Mouse (Mus musculus) forebrain, embryonic 14.5 days (tissue): ENCODE measurements around the gene Wnk2. TPM values are rescaled to one million over a fixed set of nuclear protein-coding genes. Genes with fewer than 3 reads are reported as not detected.

Source experiments
- ATAC-seq: fragments of 200-750 bp; cut with Nextera tagmentation; 2 replicates; pipeline ENCODE4 v1.8.0; 2017; ENCODE audit warnings: mild to moderate bottlenecking, moderate library complexity
- DNase-seq: peaks from one replicate; pipeline ENCODE4 v3.0.0-alpha.2; 2015; ENCODE audit warnings: low spot score
- H3K27ac ChIP-seq: fragments of 300-500 bp; sonication (generic); 2 replicates; pipeline ENCODE4 v1.5.1; 2014; ENCODE audit warnings: low read depth, mild to moderate bottlenecking, control low read depth, low read length, moderate library complexity
- H3K27me3 ChIP-seq: fragments of 300-500 bp; sonication (generic); replicated peaks from 2 replicates; pipeline ENCODE4 v1.6.1; 2014; ENCODE audit warnings: low read length, control low read depth, mixed read lengths; ENCODE audit not compliant: control insufficient read depth, insufficient read depth
- H3K36me3 ChIP-seq: fragments of 300-500 bp; sonication (generic); 2 replicates; pipeline ENCODE4 v1.6.1; 2014; ENCODE audit warnings: low read length, control low read depth; ENCODE audit not compliant: control insufficient read depth, insufficient read depth
- H3K4me1 ChIP-seq: fragments of 300-500 bp; sonication (generic); 2 replicates; pipeline ENCODE4 v1.6.1; 2014; ENCODE audit warnings: antibody characterized with exemption, low read length, control low read depth; ENCODE audit not compliant: control insufficient read depth, insufficient read depth
- H3K4me2 ChIP-seq: fragments of 300-500 bp; sonication (generic); 2 replicates; pipeline ENCODE4 v1.6.1; 2014; ENCODE audit warnings: mild to moderate bottlenecking, control low read depth, low read length
- H3K4me3 ChIP-seq: fragments of 300-500 bp; sonication (generic); 2 replicates; pipeline ENCODE4 v1.5.1; 2014; ENCODE audit warnings: low read depth, low read length, control low read depth
- H3K9ac ChIP-seq: fragments of 300-500 bp; sonication (generic); 2 replicates; pipeline ENCODE4 v1.6.1; 2014; ENCODE audit warnings: mild to moderate bottlenecking, low read length, control low read depth, moderate library complexity
- H3K9me3 ChIP-seq: fragments of 300-500 bp; sonication (generic); replicated peaks from 2 replicates; pipeline ENCODE4 v1.6.1; 2016; ENCODE audit warnings: low read length, control low read depth, mixed read lengths; ENCODE audit not compliant: control insufficient read depth
- WGBS: fragments of 180-500 bp; shearing (Covaris S2); extraction: QIAGEN DNeasy Blood & Tissue Kit; methylation state at CpG from one replicate; pipeline ENCODE4 v1.1.7; 2014; 5-methylcytosine and 5-hydroxymethylcytosine counted together
- polyA plus RNA-seq: library from polyadenylated mRNA; unstranded; fragments of >200 nt; fragmentation: Nextera tagmentation; extraction: Ambion mirVana; gene quantifications from 2 replicates; pipeline ENCODE4 v1.2.1, GENCODE M21; 2014

The Wnk2 gene
- 14.9 and 17.8 TPM in 2 replicates for polyA plus RNA-seq

GRCm38 (mm10) chr13:49147858-49148226, at the start of gene Wnk2:
Gene Wnk2, minus strand, starts transcription at chr13:49148014.
- peaks cover 27% of the 10 kb centered on the region for H3K4me1 ChIP-seq
- H3K9ac ChIP-seq: peak within 1 kb of the TSS; percentile 97
- H3K27me3 ChIP-seq: no peaks in the 10 kb centered on the region
- DNase-seq: peak; percentile 85
- peak within 1 kb of the TSS; percentile 91 for H3K27ac ChIP-seq
- no peaks in the 10 kb centered on the region for H3K9me3 ChIP-seq
- under 1% methylated on average over 30 of the region's 43 CpGs for WGBS
- peak within 1 kb of the TSS; percentile 93 for H3K4me2 ChIP-seq
- no peaks in the 10 kb centered on the region for H3K36me3 ChIP-seq
- ATAC-seq: peak; percentile 83
- H3K4me3 ChIP-seq: peak within 1 kb of the TSS; percentile 97

- 83% methylated on average over 6 of the region's 6 CpGs for WGBS
- H3K9me3 ChIP-seq: no peaks in the 10 kb centered on the region
- H3K4me2 ChIP-seq: no peak overlapping the region
- peaks cover 4% of the 10 kb centered on the region; the same call in 1 of the 2 replicates for H3K4me1 ChIP-seq
- H3K27me3 ChIP-seq: no peaks in the 10 kb centered on the region
- no peak overlapping the region for H3K27ac ChIP-seq
- H3K4me3 ChIP-seq: no peak overlapping the region
- no peaks in the 10 kb centered on the region for H3K36me3 ChIP-seq
- no peak overlapping the region for H3K9ac ChIP-seq
- ATAC-seq (no peak), DNase-seq (no peak)
Observed at GRCm38 (mm10) chr13:49196766-49197165, 49.0 kb upstream of the Wnk2 start.

GRCm38 (mm10) chr13:49196211-49196610, 48.4 kb upstream of the Wnk2 start:
- 82% methylated on average over 5 of the region's 5 CpGs for WGBS
- Histone ChIP-seq H3K36me3 (no peaks in the 10 kb centered on the region), H3K27me3 (no peaks in the 10 kb centered on the region), H3K4me2 (no peak overlapping the region), H3K4me1 (peaks cover 4% of the 10 kb centered on the region; the same call in 1 of the 2 replicates), H3K9ac (no peak overlapping the region), H3K27ac (no peak overlapping the region), H3K9me3 (no peaks in the 10 kb centered on the region), H3K4me3 (no peak overlapping the region)
- ATAC-seq (no peak), DNase-seq (no peak)

- no peak overlapping the region for H3K27ac ChIP-seq
- WGBS: 93% methylated on average over 7 of the region's 7 CpGs
- no peaks in the 10 kb centered on the region for H3K9me3 ChIP-seq
- H3K4me3 ChIP-seq: no peak overlapping the region
- H3K36me3 ChIP-seq: no peaks in the 10 kb centered on the region
- H3K4me1 ChIP-seq: peaks cover 4% of the 10 kb centered on the region; the same call in 1 of the 2 replicates
- no peak overlapping the region for H3K9ac ChIP-seq
- DNase-seq (no peak), ATAC-seq (no peak)
- H3K27me3 ChIP-seq: no peaks in the 10 kb centered on the region
- H3K4me2 ChIP-seq: no peak overlapping the region
Observed at GRCm38 (mm10) chr13:49195651-49196050, 47.8 kb upstream of the Wnk2 start.

- ATAC-seq (no peak), DNase-seq (no peak)
- WGBS: 97% methylated on average over 13 of the region's 13 CpGs
- H3K9me3 ChIP-seq: no peaks in the 10 kb centered on the region
- no peaks in the 10 kb centered on the region for H3K27me3 ChIP-seq
- H3K27ac ChIP-seq: no peak overlapping the region
- H3K4me1 ChIP-seq: peaks cover 4% of the 10 kb centered on the region; the same call in 1 of the 2 replicates
- H3K36me3 ChIP-seq: no peaks in the 10 kb centered on the region
- H3K9ac ChIP-seq: no peak overlapping the region
- H3K4me2 ChIP-seq: no peak overlapping the region
- H3K4me3 ChIP-seq: no peak overlapping the region
Observed at GRCm38 (mm10) chr13:49194811-49195210, 47.0 kb upstream of the Wnk2 start.

- H3K4me1 ChIP-seq: peaks cover 4% of the 10 kb centered on the region; the same call in 1 of the 2 replicates
- H3K27ac ChIP-seq: no peak overlapping the region
- H3K9me3 ChIP-seq: no peaks in the 10 kb centered on the region
- no peak overlapping the region for H3K4me2 ChIP-seq
- ATAC-seq: no peak
- no peaks in the 10 kb centered on the region for H3K27me3 ChIP-seq
- DNase-seq: no peak
- H3K9ac ChIP-seq: no peak overlapping the region
- no peaks in the 10 kb centered on the region for H3K36me3 ChIP-seq
- 95% methylated on average over 17 of the region's 17 CpGs for WGBS
- no peak overlapping the region for H3K4me3 ChIP-seq
Observed at GRCm38 (mm10) chr13:49193650-49194049, 45.8 kb upstream of the Wnk2 start.

GRCm38 (mm10) chr13:49192156-49192855, 44.5 kb upstream of the Wnk2 start:
- peaks cover 6% of the 10 kb centered on the region; the same call in 1 of the 2 replicates for H3K4me1 ChIP-seq
- H3K27ac ChIP-seq: no peak overlapping the region
- H3K9ac ChIP-seq: no peak overlapping the region
- WGBS: 62% methylated on average over 16 of the region's 16 CpGs
- no peak overlapping the region for H3K4me3 ChIP-seq
- H3K9me3 ChIP-seq: no peaks in the 10 kb centered on the region
- no peak overlapping the region for H3K4me2 ChIP-seq
- H3K36me3 ChIP-seq: no peaks in the 10 kb centered on the region
- no peak for ATAC-seq
- DNase-seq: no peak
- no peaks in the 10 kb centered on the region for H3K27me3 ChIP-seq

- no peak overlapping the region for H3K4me3 ChIP-seq
- H3K4me1 ChIP-seq: peaks cover 9% of the 10 kb centered on the region; the same call in 1 of the 2 replicates
- no peaks in the 10 kb centered on the region for H3K36me3 ChIP-seq
- 62% methylated on average over 5 of the region's 5 CpGs for WGBS
- H3K9me3 ChIP-seq: no peaks in the 10 kb centered on the region
- no peaks in the 10 kb centered on the region for H3K27me3 ChIP-seq
- H3K4me2 ChIP-seq: no peak overlapping the region
- no peak for DNase-seq
- H3K27ac ChIP-seq: no peak overlapping the region
- no peak for ATAC-seq
- H3K9ac ChIP-seq: no peak overlapping the region
Observed at GRCm38 (mm10) chr13:49191673-49192035, 43.8 kb upstream of the Wnk2 start.

- Histone ChIP-seq H3K4me3 (no peak overlapping the region), H3K4me1 (peaks cover 9% of the 10 kb centered on the region; the same call in 1 of the 2 replicates), H3K9ac (no peak overlapping the region), H3K4me2 (no peak overlapping the region), H3K27ac (no peak overlapping the region), H3K9me3 (no peaks in the 10 kb centered on the region), H3K27me3 (no peaks in the 10 kb centered on the region), H3K36me3 (no peaks in the 10 kb centered on the region)
- ATAC-seq (no peak), DNase-seq (no peak)
- WGBS: 89% methylated on average over 7 of the region's 7 CpGs
Observed at GRCm38 (mm10) chr13:49190876-49191672, 43.3 kb upstream of the Wnk2 start.
